Mouse (Mus musculus): ENCODE data around the gene Car3. TPM values are rescaled to one million over a fixed set of nuclear protein-coding genes. Genes with fewer than 3 reads are reported as not detected.

Car3 gene
- total RNA-seq, 4 experiments from 2014 or later, result 906 to 1,729 (median 1,130) TPM

- DNase-seq (ENCODE audit: low spot score in 2 of 2), result no peak
These were observed 40.9 kb downstream of the Car3 start for GRCm38 (mm10) chr3:14904165-14904564.

DNA sequence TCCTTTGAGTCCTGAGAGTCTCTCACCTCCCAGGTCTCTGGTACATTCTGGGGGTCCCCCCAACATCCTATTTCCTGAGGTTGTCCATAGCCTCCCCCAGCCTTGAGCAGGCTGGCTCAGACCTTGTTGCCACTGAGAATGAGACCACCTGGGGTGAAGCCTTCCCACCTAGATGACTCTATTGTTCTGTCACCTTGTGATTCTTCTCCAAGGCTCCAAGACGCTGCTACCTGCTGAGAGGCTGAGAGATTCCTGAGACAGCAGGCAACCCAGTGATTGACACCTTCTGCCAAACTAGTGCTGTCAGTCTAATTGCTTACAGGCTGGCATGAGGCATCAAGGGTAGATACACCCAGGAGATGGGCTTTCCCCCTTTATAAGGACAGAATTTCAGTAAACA lies 44.0 kb downstream of the Car3 start:
- no peak for DNase-seq (ENCODE audit: low spot score in 2 of 2)

- no peak for DNase-seq (ENCODE audit: low spot score in 2 of 2)
These were observed 48.8 kb downstream of the Car3 start for GRCm38 (mm10) chr3:14911992-14912582.

GRCm38 (mm10) chr3:14913774-14914173 lies 50.5 kb downstream of the Car3 start:
- no peak for DNase-seq (ENCODE audit: low spot score in 2 of 2)

DNA sequence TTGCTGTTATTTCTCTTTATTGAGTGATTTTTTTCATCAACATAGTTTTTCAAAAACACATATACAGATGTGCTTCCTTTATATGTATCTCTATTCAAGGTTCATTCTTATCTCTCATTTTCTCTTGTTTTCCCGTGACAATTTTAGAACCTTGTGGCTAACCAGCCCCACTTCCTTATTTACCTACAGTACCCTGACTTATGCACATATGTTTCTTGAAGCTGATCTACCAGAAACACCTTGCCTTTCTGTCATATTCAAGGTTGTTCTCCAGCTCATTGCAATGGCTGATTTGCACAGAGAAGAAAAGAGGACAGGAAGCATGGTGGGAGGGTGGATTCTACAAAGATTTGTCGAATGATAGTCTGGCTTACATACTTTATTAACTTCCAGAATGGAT lies 52.0 kb downstream of the Car3 start:
- DNase-seq (ENCODE audit: low spot score in 2 of 2), result no peak

DNA sequence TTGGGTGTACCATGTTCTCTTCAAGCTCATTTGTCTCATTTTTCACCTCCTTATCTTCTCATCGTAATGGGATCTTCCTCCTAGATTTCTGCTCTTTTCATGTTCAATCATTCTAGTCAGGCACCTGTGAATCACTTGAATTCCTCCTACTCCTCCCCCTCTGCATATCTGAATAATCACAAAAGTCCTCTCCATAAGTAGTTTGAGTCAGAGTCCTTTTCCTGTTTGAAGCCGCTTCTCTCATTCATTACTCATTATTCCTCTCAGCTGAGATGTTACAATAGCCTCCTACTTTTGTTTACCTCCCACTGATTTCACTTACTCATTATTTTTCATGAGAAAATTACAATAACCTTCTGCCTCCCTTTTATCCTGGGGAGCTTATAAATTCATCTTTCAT lies 53.9 kb downstream of the Car3 start:
- no peak for DNase-seq (ENCODE audit: low spot score in 2 of 2)

Other genes starting within 250 kb of the Car3 start
- gene Car13, start 221.8 kb upstream of the Car3 start, total RNA-seq (2022), result under 1 TPM; 0.41 to 0.72 (median 0.52) TPM
- gene Car1, start 55.1 kb upstream of the Car3 start, total RNA-seq (2022), result under 1 TPM in 2 of 4 experiments, not detected in 2; 0.31 to 0.56 TPM
- 10 to 100 TPM; 14.3 to 25.3 (median 18.2) TPM for gene Car2, start 22.8 kb downstream of the Car3 start, total RNA-seq (2022)